Mouse (Mus musculus) thymus, postnatal 4 days (tissue): ENCODE results near the gene Chst8.

Source experiments
- DNase-seq: peaks from one replicate; pipeline ENCODE4 v3.0.0; 2021

Gene Chst8

DNA sequence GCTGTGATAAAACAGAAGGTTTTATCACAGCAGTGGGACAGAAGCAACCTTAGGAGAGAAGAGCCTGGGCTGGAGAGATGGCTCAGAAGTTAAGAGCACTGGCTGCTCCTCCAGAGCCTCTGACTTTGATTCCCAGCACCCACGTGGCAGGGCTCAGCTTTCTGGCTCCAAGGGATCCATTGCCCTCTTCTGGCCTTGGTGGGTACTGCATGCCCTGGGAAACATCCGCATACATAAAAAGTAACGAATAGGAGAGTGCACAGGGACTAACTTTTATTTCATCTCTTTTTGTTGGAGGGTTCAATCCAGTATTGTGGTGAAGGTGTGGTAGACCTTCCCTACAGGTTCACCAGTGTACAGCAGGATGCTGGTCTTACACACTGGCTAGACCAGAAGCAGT is 62.8 kb downstream of the Chst8 start:
- peak; percentile 75 for DNase-seq

DNA sequence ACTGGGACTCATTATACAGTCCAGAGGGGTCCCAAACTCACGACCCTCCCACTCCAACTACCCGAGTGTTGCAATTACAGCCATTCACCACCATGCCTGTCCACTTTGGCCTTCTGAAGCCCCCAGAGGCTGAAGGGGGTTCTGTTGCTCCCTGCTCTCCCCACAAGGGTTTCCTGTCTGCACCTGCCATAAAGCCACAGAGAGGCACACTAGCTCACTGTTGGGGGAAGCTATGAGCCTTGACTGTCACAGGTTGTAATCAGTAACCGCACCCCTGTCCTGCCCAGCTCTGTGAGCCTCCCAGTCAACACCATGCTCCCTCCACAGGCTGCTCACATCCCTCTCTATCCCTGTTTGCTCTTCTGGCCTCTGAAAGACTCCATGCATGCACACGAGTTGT is 64.0 kb downstream of the Chst8 start:
- DNase-seq, result peak; percentile 31

DNA sequence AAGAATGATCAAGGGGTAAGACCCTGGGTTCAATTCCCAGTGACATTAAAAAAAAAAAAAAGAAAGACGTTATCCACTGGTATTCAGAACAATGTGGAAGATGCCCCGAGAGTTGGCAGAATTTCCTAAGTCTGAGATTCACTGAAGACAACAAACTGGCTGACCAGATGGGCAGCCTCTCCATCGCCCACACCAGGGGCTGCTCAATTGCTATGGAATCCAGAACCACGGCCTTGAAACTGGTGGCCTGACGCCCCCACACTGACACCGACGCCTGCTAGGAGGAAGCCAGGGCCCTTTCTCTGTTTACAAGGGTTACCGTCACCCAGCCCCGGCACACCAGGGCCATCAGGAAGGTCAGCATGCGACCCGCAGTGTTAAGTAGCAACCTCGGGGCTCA is 64.8 kb downstream of the Chst8 start:
- DNase-seq, result no peak

DNA sequence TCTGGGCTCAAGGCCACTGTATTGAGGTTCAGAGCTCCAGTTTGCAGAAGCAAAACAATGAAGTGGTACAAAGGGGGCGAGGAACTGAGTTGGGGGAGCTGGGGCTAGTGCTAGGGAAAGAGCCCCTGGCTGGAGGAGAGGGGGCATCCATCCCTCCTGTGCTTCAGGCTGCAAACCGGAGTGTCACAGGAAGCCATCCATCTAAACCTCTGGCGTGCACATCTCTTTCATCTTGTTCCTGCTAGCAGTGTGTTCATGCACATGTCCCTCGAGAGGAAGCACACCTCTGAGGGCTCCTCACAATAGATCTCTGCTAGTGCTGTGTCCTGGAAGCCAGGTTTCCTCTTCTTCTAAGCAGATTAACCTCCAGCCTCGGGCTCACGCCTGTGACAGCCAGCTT is 65.9 kb downstream of the Chst8 start:
- peak; percentile 22 for DNase-seq

DNA sequence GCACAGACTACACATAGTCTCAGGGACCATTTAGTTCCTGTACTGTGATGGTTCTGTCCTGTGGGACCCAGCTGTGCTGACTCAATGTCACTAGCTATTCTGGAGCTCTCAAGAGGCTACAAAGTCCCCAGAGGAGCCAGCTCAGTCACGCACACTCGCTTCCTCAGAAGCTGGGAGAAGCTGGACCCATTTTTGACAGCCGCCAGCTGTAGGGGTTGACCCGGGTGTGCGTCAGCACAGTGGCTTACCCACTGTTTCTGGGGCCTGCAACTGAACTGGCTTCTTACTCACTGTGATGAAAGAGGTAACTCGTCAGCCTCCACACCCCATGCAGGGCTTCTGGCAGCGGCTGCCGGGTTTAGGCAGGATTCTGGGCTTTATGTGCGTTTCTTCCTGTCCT is 66.3 kb downstream of the Chst8 start:
- DNase-seq, result peak; percentile 31

DNA sequence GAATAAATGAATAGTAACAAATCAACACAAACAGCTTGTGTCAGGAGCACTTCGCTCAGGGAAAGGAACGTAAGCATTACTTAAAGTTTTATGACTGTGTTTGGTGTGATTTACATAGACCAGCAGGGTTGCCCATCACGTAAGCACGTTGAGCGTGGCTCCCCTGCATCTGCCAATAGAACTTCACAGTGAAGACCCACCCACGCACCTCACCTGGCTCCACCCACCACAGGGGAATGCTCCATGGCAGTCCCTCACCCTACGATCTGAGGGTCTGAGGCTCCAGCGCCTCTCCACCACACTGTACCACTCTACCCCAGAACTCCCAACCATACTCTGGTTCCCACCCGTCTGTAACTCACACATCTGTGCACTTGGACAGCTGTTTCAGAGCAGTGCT is 67.1 kb downstream of the Chst8 start:
- DNase-seq, result no peak

DNA sequence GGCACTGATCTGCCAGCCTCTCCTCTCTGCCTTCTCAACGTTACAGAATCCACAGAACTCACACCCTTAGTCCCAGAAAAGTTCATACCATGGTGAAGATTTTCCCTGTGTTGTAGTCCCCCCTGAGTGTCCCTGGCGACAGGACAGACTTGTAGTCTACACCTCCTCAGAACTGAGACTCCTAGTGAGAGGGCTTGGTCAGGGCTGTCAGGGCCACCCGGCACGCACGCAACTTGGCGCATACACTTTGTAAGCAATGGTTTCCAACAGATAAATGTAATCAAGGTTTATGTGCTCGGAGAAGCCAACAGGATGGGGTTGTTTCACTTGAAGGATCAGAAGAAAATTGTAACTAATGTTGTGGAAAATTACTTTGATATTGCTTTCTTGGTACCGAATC is 67.5 kb downstream of the Chst8 start:
- no peak for DNase-seq

DNA sequence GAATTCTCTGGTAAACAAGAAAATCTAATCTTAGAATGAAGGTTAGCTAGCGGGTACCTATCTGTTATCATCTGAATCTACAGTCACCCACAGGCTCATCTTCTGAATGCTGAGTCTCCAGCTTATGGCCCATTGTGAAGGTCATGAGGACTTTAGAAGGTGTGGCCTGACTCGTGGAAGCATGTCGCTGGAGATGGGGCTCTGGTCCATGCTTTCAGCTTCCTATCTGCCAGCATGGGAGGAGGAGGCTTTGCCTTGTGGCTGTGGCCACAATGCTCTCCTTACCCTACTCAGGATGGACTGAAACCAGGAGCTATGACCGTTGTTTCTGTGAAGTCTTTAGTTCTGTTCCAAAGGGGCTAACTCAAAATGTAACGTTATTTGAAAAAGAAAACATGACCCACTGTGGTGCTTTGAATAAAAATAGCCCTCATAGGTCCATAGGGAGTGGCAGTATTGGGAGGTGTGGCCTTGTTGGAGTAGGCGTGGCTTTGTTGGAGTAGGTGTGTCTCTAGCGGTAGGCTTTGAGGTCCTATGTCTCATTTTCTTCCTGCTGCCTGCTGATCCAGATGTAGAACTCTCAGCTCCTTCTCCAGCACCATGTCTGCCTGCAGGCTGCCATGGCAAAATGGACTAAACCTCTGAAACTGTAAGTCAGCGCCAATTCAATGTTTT is 69.0 kb downstream of the Chst8 start:
- DNase-seq, result no peak

DNA sequence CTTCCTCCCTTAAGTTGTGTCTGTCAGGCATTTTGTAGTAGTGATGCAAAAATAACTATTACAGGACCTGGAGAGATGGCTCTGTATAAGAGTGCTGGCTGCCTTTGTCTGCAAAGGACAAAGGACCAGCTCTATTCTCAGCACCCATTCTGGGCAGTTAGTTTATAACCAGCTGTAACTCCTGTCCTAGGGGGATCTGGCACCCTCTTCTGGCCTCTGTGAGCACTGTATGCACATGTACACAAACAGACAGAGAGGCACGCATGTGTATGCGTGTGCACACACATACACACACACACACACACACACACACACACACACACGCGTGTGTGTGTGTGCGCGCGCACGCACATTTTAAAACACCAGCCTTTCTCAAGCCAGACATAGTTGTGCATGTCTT is 73.1 kb downstream of the Chst8 start:
- no peak for DNase-seq

DNA sequence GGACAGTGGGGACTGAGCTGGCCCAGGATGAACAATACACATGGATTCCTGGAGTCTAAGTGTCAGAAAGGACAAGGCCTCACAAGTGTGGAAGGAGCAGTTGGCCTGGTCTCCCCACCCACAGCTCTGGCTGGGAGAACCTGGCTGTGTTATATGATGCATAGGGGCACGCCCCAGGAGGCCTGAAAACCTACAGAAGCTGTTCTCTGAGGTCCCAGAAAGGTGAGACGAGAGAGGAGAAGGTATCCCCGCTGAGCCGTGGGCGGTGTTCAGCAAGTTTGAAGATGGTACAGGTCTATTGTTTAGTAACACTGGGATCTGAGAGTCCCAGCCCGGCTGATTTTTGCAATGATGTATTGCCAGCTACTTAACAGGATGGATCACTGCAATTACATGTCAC is 75.3 kb downstream of the Chst8 start:
- DNase-seq, result no peak

DNA sequence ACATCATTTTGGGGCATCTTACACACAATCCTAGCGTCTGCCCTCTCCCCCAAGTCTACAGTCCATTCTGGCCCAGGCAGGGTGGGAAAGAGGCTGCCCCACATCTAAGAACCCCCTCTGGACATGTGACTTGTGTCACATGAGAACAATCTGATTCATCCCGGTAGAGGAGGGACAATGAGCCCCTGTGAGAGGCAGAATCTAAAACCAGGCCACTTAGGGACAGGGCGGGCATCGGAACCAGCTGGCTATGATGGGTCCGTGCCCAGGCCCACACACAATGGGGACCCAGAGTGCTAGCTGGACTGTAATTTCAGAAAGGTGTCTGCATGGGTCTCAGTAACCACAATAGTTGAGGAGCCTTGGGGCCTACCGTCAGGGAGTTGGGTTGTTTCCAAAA is 78.2 kb downstream of the Chst8 start:
- no peak for DNase-seq

DNA sequence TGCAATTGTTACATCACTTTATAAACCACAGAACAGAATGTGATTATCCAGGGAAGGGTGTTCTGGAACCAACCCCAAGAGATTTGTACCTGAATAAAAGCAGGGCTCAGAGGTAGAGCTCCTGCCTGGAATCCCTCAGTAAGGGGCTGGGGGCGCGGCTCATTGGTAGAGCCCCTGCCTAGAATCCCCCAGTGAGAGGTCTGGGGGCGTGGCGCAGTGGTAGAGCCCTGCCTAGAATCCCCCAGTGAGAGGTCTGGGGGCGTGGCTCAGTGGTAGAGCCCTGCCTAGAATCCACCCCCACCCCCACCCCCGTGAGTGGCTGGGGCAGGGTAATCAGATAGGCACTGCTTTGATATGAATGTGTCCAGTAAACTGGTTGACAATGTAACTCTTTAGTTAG is 83.6 kb downstream of the Chst8 start:
- no peak for DNase-seq

DNA sequence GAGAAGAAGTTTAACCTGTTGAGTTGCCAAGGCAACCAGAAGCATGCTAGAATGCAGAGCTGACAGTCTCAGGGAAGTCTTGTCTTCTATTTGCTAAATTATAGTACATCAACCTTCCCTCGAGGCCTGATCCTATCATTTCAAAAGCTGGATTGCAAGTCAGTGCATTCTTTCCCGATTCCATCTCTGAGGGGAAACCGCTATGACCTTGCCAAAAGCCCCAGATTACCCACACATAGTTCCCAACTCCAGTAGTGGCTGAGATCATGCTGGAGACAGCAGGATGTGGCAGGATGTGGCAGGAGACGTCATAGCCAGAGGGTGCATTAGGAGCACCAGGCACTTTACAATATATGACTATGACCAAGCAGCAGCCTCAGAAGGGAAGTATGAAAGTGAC is 87.3 kb downstream of the Chst8 start:
- DNase-seq, result no peak

DNA sequence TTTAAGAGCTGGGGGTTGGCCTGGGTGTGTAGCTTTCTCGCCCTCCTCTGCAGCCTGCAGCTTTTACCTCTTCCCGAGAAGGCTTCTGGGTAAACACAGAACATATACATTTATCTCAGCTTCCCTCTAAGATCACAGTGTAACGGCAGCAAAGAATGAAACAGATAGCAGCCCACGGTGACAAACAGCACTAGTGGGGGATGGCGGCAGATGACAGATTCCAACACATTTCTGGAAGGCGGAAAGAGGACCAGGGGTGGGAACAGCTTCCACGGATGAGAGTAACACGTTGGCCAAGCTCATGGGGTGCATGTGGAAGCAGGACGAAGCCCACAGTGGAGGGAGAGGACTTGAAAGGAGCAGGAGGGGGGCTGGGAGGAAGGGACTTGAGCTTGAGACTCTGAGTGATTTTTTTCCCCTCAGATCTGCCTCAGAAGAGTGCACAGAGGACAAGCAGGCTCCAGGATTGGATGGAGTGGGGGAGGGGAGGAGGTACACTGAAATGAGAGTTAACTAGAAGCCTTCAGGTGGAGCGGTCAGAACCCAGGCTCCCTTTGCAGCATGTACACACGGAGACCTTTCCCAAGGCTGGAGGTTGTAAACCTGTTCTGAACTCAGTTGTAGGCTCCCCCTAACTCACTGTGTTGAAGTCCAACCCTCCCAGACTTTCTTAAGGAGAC is 89.8 kb downstream of the Chst8 start:
- DNase-seq, result no peak

DNA sequence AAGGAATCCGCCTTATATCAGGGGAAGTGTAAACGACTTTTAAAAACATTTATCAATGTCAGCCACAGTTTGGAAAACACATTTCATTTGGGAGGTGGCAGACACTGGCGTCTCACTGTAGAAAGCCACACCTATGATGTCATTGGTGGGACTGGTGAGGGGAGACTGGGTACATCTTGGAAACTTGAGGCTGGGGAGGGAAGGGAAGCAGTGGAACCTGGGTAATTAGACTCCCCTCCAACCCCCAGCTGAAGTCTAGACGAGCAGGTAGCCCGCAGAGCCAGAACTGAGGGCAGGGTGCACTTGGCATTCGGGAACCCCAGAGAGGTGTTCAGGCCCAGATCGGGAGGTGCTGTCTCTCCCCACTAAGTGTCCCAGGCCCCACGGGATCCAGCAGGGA is 90.4 kb downstream of the Chst8 start:
- no peak for DNase-seq

DNA sequence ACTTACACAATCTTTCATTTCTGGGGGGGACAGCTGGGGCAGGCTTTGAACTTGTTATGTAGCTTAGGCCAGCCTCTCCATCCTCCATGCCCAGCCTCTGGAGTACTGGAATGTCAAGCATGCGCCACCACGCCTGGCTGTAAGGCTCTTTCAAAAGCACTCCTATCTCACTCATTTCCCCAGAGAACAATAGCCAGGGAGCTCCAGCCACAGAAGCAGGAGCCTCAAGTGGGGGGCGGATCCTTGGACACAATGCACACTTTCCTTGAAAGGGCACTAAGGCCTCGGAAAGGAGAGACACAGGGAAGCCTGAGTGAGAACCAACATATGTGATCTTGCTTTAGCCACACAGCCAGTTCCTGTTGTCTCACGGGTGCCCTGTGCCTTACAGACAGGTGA is 90.9 kb downstream of the Chst8 start:
- DNase-seq, result no peak

DNA sequence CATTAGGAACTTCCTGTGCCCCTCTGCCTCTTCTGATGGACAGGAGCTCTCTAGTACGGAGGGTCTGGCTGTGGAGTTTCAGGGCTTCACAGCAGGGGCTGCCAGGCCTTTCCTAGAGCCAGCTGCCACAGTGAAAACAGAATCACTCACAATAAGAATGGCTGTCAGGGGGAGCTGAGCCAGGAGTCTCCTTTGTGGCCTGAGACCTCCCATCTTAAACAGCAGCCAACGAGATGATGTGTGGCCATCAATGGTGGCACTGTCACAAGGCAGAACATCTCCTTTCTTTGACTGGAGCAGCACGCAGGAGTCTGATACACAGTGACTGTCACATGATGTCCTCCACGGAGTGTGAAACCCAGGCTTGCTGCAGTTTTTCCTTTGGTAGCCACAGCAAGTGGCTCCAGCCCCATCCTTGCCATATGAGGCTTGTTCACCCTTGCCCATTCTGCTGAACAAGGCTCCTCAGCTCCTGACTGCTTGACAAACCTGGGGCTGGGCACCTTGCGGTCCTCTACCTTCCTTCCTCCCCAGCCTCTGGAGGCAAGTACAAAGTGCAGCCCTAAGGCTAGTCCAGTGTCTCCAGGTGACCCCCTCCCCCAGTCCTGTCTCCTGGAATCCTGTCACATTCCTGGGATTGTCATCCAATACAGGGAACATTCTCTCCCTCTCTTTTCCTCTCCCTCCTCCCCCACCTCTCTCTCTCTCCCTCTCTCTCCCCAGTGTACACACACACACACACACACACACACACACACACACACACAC is 91.4 kb downstream of the Chst8 start:
- DNase-seq, result no peak

DNA sequence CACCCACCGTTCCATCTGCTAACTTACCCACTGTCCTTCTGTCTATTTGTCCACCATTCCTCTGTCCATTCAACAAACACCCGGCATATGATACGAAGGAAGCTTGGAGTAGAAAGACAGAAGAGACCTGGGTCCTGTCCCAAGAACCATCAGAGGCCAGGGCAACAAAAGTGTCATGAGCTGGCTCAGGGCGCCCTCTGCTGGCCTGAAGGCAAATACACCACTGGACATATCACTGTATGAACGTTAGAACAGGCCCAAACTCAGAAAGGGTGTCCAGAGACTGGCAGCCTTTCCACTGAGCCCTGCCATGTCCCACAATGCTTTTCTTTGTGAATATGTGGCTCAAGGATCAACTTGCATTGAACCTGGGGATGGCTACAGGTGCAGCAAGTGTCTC is 92.9 kb downstream of the Chst8 start:
- DNase-seq, result peak; percentile 60

DNA sequence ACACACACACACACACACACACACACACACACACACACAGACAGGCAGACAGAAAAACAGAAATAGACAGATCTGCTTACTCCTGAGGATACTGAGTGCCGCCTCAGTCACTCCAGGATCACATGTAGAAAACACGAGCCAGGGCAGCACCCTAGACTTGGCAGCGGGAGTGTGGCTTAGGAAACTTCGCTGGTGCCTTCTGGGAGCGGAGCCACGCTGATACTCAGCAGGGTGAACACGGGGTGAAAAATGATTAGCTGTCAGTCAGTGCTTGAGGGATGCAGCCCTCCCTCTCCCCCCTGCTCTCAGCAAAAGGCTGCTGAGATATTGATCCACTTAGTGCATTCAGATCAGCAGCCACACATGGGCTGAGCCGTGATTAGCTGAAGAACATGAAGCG is 93.9 kb downstream of the Chst8 start:
- DNase-seq, result no peak

DNA sequence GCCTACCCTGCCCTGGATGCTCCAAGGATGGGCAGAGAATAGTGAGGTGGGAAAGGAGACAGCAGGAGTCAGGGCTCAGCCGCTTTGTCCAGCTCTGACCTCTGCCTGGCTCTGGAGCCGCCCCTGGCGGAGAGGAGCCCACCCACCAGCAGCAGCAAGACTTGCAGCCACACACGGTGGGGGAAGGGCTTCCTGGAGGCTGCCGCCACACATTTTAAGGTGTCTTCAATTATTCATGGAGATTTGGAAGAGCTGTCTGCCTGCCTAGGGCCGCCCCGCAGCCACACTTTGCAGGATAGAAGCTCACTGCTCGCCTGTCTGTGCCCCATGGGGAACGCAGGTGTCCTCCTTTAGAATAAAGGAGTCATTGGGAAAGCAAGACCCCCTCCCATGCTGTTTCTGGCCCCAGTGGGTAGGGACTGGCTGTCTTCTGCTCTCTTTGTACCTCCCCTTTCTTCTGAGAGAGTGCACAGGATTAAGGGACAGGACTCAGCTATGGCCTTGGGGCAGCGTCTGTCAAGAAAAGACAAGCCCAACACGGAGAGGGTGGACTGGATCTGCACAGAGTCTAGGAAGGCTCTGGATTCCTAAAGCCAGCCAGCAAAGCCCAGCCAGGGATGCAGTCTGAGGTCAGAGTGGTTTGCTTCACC is 95.2 kb downstream of the Chst8 start:
- DNase-seq, result no peak

DNA sequence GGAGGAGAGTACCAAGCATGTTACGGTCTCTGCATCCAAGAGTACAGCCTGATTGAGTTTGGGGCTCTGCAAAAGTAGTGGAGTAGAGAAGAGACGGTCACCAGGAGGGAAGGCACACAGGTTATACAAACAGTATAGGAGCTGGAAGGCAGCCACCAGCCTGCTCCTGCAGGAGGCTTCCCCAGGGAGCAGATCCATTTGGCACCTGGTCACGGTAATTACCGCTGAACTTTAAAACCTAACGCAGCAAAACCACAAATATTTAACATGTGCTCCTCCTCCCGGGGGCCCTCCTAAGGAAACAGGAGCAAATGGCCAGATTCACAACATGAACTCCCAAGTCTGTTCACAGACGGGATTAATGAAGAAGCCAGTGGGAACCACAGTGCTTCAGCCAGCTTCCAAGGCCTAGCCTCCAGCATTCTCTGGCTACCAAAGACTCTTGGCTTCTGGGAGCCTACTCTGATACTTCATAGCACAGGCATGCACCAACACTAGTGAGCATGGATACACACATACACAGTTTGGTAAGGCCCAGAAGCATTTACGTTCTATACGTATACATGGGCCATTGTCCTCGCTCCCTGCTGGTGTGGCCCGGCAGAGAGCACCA is 97.6 kb downstream of the Chst8 start:
- no peak for DNase-seq

DNA sequence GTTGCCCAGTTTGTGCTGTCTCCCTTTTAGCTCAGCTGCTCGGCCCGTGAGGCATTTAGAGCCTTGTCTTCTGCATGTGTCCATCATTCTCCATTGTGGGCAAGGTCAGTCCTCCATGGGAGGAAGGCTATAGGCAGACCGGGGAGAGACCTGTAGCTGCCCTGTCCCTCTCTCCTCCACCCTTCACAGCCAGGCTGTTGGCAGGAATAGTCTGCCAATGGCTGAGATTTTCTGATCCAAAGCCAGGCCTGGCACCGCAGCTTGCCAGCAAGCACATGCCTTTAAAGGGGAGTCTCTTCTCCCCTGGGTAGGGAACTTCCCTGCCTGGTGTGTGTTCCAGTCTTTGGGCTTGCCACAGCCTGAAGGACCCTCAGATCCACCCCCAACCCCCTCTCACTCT is 103.4 kb downstream of the Chst8 start:
- DNase-seq, result no peak

DNA sequence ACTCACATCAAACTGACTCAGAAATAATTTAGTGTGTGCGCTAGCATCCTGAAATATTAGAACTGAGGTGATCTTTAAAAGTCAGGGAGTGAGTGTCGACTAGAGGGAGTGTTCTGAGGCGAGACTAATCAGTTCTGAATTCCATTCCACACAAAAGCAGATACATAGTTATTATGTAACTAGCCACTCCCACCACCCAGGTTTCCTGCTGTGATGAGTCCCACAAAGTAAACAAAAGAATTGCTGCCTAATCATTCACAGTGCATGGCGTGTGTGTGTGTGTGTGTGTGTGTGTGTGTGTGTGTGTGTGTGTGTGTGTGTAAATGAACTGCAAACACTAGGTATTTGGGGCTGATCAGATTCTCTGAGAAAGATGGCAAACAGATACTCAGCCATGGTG is 108.1 kb downstream of the Chst8 start:
- no peak for DNase-seq
